Mouse (Mus musculus) stomach, embryonic 16.5 days (tissue): ENCODE data around the gene Col13a1. TPM values are rescaled to one million over a fixed set of nuclear protein-coding genes. Genes with fewer than 3 reads are reported as not detected.

Experiments
- polyA plus RNA-seq: library from polyadenylated mRNA; unstranded; fragments of >200 nt; fragmentation: Nextera tagmentation; extraction: Ambion mirVana; gene quantifications from 2 replicates; pipeline ENCODE4 v1.2.1, GENCODE M21; 2015

Gene Col13a1
- polyA plus RNA-seq, 1 experiment from 2014 or later: 4.0 TPM

Other genes with a start within 250 kb of the Col13a1 start
- gene H2afy2, start 195.0 kb downstream of the Col13a1 start, polyA plus RNA-seq: 78.0 and 86.3 TPM in 2 replicates
- gene Neurog3, start 154.0 kb upstream of the Col13a1 start, polyA plus RNA-seq: 4.4 and 5.2 TPM in 2 replicates
- gene Fam241b, start 164.8 kb upstream of the Col13a1 start, polyA plus RNA-seq: 18.0 and 21.6 TPM in 2 replicates